Mouse (Mus musculus) heart, postnatal 10 days (tissue): ENCODE measurements around the gene Capn2. TPM values are rescaled to one million over a fixed set of nuclear protein-coding genes. Genes with fewer than 3 reads are reported as not detected.
A peak's percentile ranks its signal among the peaks of the same experiment; 100 is the strongest.

Experiments used
- DNase-seq, 2 experiments: peaks; one replicate each; pipeline ENCODE4 v3.0.0; 2021
- intact Hi-C: fragments of 180-260 bp; cut with DNase I; formaldehyde crosslinking; loops from one replicate; pipeline ENCODE4 v1.15.1; 2025
- total RNA-seq, 2 experiments: library from RNA; stranded (reverse); gene quantifications; 2 replicates each; pipeline ENCODE4 v1.2.3; 2021

Gene Capn2
- total RNA-seq, 2 experiments from 2014 or later = 87.8 to 91.2 TPM

DNA sequence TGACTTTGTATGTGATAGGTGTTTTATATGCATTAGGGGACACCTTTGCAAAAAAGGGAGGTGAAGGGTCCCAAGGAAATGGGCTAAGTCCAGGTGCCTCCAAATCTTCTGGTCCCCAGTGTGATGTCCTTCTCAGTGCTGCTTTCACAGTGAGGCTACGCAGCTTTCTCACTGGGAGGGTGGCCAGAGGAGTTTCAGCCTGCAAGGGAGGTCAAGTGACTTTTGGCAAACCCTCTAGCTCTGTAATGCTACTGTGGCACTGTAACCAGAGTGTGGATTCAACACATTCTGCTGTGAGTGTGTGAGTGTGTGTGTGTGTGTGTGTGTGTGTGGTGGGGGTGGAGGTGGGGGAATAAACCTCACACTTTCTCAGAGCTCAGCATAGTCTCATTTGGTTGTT, 90.0 kb downstream of the Capn2 start:
- intact Hi-C loops = no loop called here
- DNase-seq = peak; percentile 84 to 85

DNA sequence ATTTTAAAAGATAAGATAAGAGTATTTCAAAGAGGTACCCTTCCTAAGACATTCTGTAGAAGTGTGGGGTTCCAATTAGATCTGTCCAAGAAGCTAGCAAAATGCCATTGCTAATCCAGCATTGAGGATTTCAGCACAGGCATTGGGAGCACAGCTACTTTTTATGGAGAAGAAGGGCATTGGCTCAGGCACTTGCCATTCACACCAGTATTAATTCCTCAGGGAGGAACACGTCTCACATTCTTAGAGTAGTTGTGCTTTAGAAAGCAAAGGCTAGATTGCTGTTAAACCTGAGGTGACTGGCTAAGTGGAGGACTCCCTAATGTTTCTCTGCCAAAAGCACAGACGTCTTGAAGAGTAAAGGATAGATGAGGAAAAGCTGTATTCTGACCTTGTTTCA, 91.0 kb downstream of the Capn2 start:
- intact Hi-C loops = no loop called here
- DNase-seq = peak in 1 of 2 experiments; percentile 29

DNA sequence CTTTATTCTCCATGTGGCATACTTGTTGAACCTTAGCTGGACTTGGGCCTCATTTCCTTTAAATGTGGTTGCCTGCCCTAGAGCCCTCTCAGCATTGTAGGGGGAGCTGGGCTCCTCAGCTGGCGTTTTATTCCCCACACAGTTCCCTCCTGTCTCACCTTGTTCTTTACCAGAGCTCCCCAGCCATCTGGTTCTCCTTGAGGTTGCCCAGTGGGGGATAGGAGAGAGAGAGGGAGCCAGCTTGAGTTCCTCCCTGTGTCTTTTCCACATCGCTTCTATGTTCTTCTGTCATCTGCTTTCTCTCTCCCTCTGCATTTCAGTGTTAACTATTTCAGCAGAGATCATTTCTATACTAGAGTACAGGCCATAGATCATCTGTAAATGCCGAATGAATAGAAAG, 92.2 kb downstream of the Capn2 start:
- intact Hi-C loops = no loop called here
- DNase-seq = no peak

DNA sequence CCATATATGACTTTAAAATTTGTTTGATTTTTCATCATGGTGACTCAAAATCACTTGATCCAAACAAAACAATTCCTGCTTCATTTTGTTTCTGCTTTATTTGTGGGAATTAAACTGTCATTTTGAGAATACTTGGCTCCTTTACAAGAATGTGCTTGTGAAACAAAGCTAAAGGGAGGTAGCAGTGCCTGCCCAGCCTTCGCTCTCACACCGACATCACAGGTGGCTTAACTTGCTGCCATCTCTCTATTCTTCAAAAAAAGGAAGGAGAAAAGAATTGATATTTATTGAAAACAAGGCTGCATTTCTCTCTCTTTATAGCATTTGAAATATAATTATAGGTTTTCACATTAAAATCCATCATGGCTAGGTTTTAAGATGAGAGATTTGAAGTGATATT, 93.1 kb downstream of the Capn2 start:
- intact Hi-C loops = no loop called here
- DNase-seq = no peak

DNA sequence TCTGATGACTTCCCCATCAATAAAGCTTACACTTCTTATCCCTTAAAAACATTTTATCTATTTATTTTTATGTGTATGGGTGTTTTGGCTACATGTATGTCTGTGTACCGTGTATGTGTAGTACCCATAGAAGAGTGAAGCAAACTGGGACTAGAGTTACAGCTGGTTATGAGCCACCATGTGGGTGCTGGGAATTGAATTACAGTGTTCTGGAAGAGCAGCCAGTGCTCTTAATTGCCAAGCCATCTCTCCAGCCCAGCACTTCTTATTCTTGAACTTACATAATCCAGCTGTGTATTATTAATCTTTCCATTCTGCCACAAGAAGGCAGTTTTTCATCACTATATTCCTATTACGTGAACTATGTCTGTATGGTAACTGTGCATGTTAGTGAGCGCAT, 97.9 kb downstream of the Capn2 start:
- intact Hi-C loops = no loop called here

More for the DNA sequence above, 97.9 kb downstream of the Capn2 start:
- no peak for DNase-seq

Other genes starting within 250 kb of the Capn2 start
- 100 to 1,000 TPM in 1 of 2 experiments, 10 to 100 TPM in 1; 89.4 to 102 TPM for gene Degs1, start 234.8 kb downstream of the Capn2 start, total RNA-seq
- gene Fbxo28, start 176.0 kb downstream of the Capn2 start, total RNA-seq = 10 to 100 TPM; 23.5 to 26.1 TPM
- gene Trp53bp2, start 108.4 kb downstream of the Capn2 start, total RNA-seq = 10 to 100 TPM; 17.2 to 20.3 TPM
- gene Capn8, start 47.4 kb upstream of the Capn2 start, total RNA-seq = not detected
- gene Ccdc185, start 231.6 kb upstream of the Capn2 start, total RNA-seq = not detected
- under 1 TPM; 0.93 to 0.97 TPM for gene Susd4, start 246.3 kb upstream of the Capn2 start, total RNA-seq